ENCODE assay signal across 9 mouse cellular contexts in genomic region chr4:130745561-130746306, GRCm38 (mm10). TPM values are rescaled to one million over a fixed set of nuclear protein-coding genes. Genes with fewer than 3 reads are reported as not detected.
A peak's percentile ranks its signal among the peaks of the same experiment; 100 is the strongest.
DNase-seq lines count a peak whose midpoint lies in the region; ATAC-seq and TF ChIP-seq lines count a peak whose summit lies in the region.
"Had no signal": no experiment of that assay in that cellular context is flagged by ENCODE, and none has a peak within 500 bp of the region (broad histone marks: within the 10 kb centered on the region; RNA-seq: fewer than 3 reads in every experiment).

No protein-coding gene starts in this region.

- no peak for ATAC-seq in CD4-positive, CD25-positive, alpha-beta regulatory T cell, adult 4 months

- H3K4me1 ChIP-seq in olfactory bulb, adult 2 months (ENCODE audit: control insufficient read depth, insufficient read depth, low read length), result peaks cover 9% of the 10 kb centered on the region
- H3K4me1 ChIP-seq: hindbrain, embryonic 10.5 days had no signal

- no peak for TF ChIP-seq CTCF in olfactory bulb, adult 2 months (IDR thresholded peaks at IDR 0.05; ENCODE audit: insufficient read depth, low read depth, low read length)

- peak; percentile 91 for DNase-seq in heart, adult 11 months
- no peak for DNase-seq in heart, postnatal 4 days
- DNase-seq in adrenal gland, postnatal 14 days, result peak; percentile 76
- DNase-seq in kidney, postnatal 25 days, result peak; percentile 70 to 72
- DNase-seq in retina, embryonic 14.5 days (ENCODE audit: low spot score), result no peak
- DNase-seq in ovary, postnatal 10 days (ENCODE audit: low spot score), result no peak

- 30% methylated on average over 5 of the region's 5 CpGs for WGBS in olfactory bulb, adult 2 months

- peak overlapping the region; percentile 94 for H3K27ac ChIP-seq in olfactory bulb, adult 2 months (ENCODE audit: insufficient read depth, low read depth, low read length)
- H3K27ac ChIP-seq: hindbrain, embryonic 10.5 days had no signal

- TF ChIP-seq POLR2A in olfactory bulb, adult 2 months (IDR thresholded peaks at IDR 0.05; ENCODE audit: insufficient read depth, low read depth, low read length), result no peak

- H3K4me3 ChIP-seq in olfactory bulb, adult 2 months (ENCODE audit: insufficient read depth, low read depth, low read length), result no peak overlapping the region
- H3K4me3 ChIP-seq: hindbrain, embryonic 10.5 days had no signal

RNA-seq across cellular contexts. Expression of gene Sdc3, which starts 46.6 kb away (rescaled TPM):
- 10 to 100 TPM; 54.7 to 60.1 TPM for total RNA-seq in heart, postnatal 4 days (2021)
- 233 and 245 TPM in 2 replicates for total RNA-seq in adrenal gland, postnatal 14 days (2021)
- polyA plus RNA-seq in olfactory bulb, adult 2 months (2012; ENCODE audit: insufficient read depth, insufficient read length, low replicate concordance, missing spikeins), result 81.4 TPM in 1 of 2 replicates, not detected in the other
- 1 to 10 TPM in 1 of 2 experiments, under 1 TPM in 1; 0.40 to 1.5 TPM for polyA plus RNA-seq in CD4-positive, CD25-positive, alpha-beta regulatory T cell, adult 4 months (2017; shearing (Covaris generic))

Comparison
In these comparisons a context has a peak if more than half of its experiments do, and no peak if none do; other contexts are left out.
1. DNase-seq: peak in heart, adult 11 months (single experiment), adrenal gland, postnatal 14 days (single experiment) and kidney, postnatal 25 days (2 of 2); none in heart, postnatal 4 days (single experiment), retina, embryonic 14.5 days (single experiment) and ovary, postnatal 10 days (single experiment).